Mouse (Mus musculus): ENCODE measurements at regions not wholly inside any gene's neighbourhood (a gene's known extent, or its start where the extent isn't known, plus 50 kb on each side); places are given as distances from the start of the nearest gene placed in this dataset.

- no peak for TF ChIP-seq GATA1 (IDR thresholded peaks at IDR 0.05; ENCODE audit: low read depth, low read length)
- TF ChIP-seq ZKSCAN1 (IDR thresholded peaks at IDR 0.05; ENCODE audit: low read depth, low read length), result no peak
- TF ChIP-seq CTCF (IDR thresholded peaks at IDR 0.05 in 2 of 3, conservative IDR thresholded peaks at IDR 0.05 in 1 of 3; ENCODE audit: control insufficient read depth in 1 of 3, insufficient read depth in 1 of 3, low read depth in 2 of 3, low read length in 3 of 3, poor library complexity in 1 of 3, severe bottlenecking in 1 of 3), result no peak
- no peak for TF ChIP-seq TCF12 (IDR thresholded peaks at IDR 0.05; ENCODE audit: low read depth, low read length)
- TF ChIP-seq CHD2 (IDR thresholded peaks at IDR 0.05; ENCODE audit: low read length), result no peak
- no peak for TF ChIP-seq USF1 (IDR thresholded peaks at IDR 0.05; ENCODE audit: low read depth, low read length)
- no peak for TF ChIP-seq ZMIZ1 (IDR thresholded peaks at IDR 0.05; ENCODE audit: low read depth, low read length)
- TF ChIP-seq ZNF384 (IDR thresholded peaks at IDR 0.05; ENCODE audit: low read depth, low read length), result no peak
- no peak for TF ChIP-seq MAX (IDR thresholded peaks at IDR 0.05; ENCODE audit: low read length)
- no peak for DNase-seq (ENCODE audit: low read depth, low spot score)
- no peak overlapping the region for H3K27ac ChIP-seq (ENCODE audit: control insufficient read depth, low read depth, low read length)
- H3K27me3 ChIP-seq (ENCODE audit: control insufficient read depth in 1 of 2, insufficient read depth in 2 of 2, low read length in 2 of 2), result peaks cover 0 to 1% of the 10 kb centered on the region in 2 experiments; a peak in 1 of 4 replicates
- no peaks in the 10 kb centered on the region for H3K4me1 ChIP-seq (ENCODE audit: control insufficient read depth in 1 of 2, insufficient read depth in 2 of 2, low read length in 2 of 2)
- H3K9ac ChIP-seq (ENCODE audit: control insufficient read depth, low read depth, low read length, poor library complexity, severe bottlenecking), result no peak overlapping the region
- H3K79me2 ChIP-seq (ENCODE audit: control insufficient read depth, insufficient read depth, low read length, poor library complexity), result no peaks in the 10 kb centered on the region
- no peaks in the 10 kb centered on the region for H3K36me3 ChIP-seq (ENCODE audit: control insufficient read depth in 1 of 2, insufficient read depth in 2 of 2, low read length in 2 of 2)
- H3K4me3 ChIP-seq (ENCODE audit: control insufficient read depth in 1 of 2, insufficient read depth in 1 of 2, low read depth in 2 of 2, low read length in 2 of 2), result no peak overlapping the region
- no peaks in the 10 kb centered on the region for H3K9me3 ChIP-seq (replicated peaks; ENCODE audit: insufficient read depth, low read length)
Observed at GRCm38 (mm10) chr15:51725457-51725856, 2159.2 kb upstream of the Gm7489 start.

GRCm38 (mm10) chr15:51730106-51730505, 2154.6 kb upstream of the Gm7489 start:
- H3K4me3 ChIP-seq (ENCODE audit: control insufficient read depth in 1 of 2, insufficient read depth in 1 of 2, low read depth in 2 of 2, low read length in 2 of 2), result no peak overlapping the region
- peaks cover 0 to 4% of the 10 kb centered on the region in 2 experiments for H3K27me3 ChIP-seq (ENCODE audit: control insufficient read depth in 1 of 2, insufficient read depth in 2 of 2, low read length in 2 of 2)
- H3K79me2 ChIP-seq (ENCODE audit: control insufficient read depth, insufficient read depth, low read length, poor library complexity), result no peaks in the 10 kb centered on the region
- H3K9ac ChIP-seq (ENCODE audit: control insufficient read depth, low read depth, low read length, poor library complexity, severe bottlenecking), result no peak overlapping the region
- TF ChIP-seq KAT2A (conservative IDR thresholded peaks at IDR 0.05; ENCODE audit: low read depth, low read length), result no peak
- no peak for TF ChIP-seq EP300 (IDR thresholded peaks at IDR 0.05; ENCODE audit: low read depth in 1 of 2, low read length in 2 of 2)
- no peak for TF ChIP-seq ZC3H11A (IDR thresholded peaks at IDR 0.05; ENCODE audit: low read depth, low read length)
- TF ChIP-seq SIN3A (IDR thresholded peaks at IDR 0.05; ENCODE audit: low read length), result no peak
- TF ChIP-seq CHD1 (IDR thresholded peaks at IDR 0.05; ENCODE audit: low read depth, low read length), result no peak
- H3K9me3 ChIP-seq (replicated peaks; ENCODE audit: insufficient read depth, low read length), result no peaks in the 10 kb centered on the region
- no peak for DNase-seq (ENCODE audit: low read depth, low spot score)
- H3K4me1 ChIP-seq (ENCODE audit: control insufficient read depth in 1 of 2, insufficient read depth in 2 of 2, low read length in 2 of 2), result no peaks in the 10 kb centered on the region
- no peak overlapping the region for H3K27ac ChIP-seq (ENCODE audit: control insufficient read depth, low read depth, low read length)
- no peaks in the 10 kb centered on the region for H3K36me3 ChIP-seq (ENCODE audit: control insufficient read depth in 1 of 2, insufficient read depth in 2 of 2, low read length in 2 of 2)

- no peak overlapping the region for H3K4me3 ChIP-seq (ENCODE audit: control insufficient read depth in 1 of 2, insufficient read depth in 1 of 2, low read depth in 2 of 2, low read length in 2 of 2)
Observed at GRCm38 (mm10) chr15:51730805-51731412, 2153.8 kb upstream of the Gm7489 start.

More at GRCm38 (mm10) chr15:51730805-51731412, 2153.8 kb upstream of the Gm7489 start:
- H3K9ac ChIP-seq (ENCODE audit: control insufficient read depth, low read depth, low read length, poor library complexity, severe bottlenecking), result no peak overlapping the region
- H3K9me3 ChIP-seq (replicated peaks; ENCODE audit: insufficient read depth, low read length), result no peaks in the 10 kb centered on the region
- H3K27me3 ChIP-seq (ENCODE audit: control insufficient read depth in 1 of 2, insufficient read depth in 2 of 2, low read length in 2 of 2), result peaks cover 0 to 4% of the 10 kb centered on the region in 2 experiments
- no peak overlapping the region for H3K27ac ChIP-seq (ENCODE audit: control insufficient read depth, low read depth, low read length)
- H3K36me3 ChIP-seq (ENCODE audit: control insufficient read depth in 1 of 2, insufficient read depth in 2 of 2, low read length in 2 of 2), result no peaks in the 10 kb centered on the region
- TF ChIP-seq UBTF (IDR thresholded peaks at IDR 0.05; ENCODE audit: borderline replicate concordance, insufficient read depth, low read depth, low read length), result no peak
- no peak for TF ChIP-seq ZMIZ1 (IDR thresholded peaks at IDR 0.05; ENCODE audit: low read depth, low read length)
- no peak for TF ChIP-seq MYB (IDR thresholded peaks at IDR 0.05; ENCODE audit: low read depth, low read length)
- TF ChIP-seq RAD21 (IDR thresholded peaks at IDR 0.05; ENCODE audit: low read depth, low read length), result no peak
- TF ChIP-seq MEF2A (IDR thresholded peaks at IDR 0.05; ENCODE audit: extremely low read depth, insufficient replicate concordance, low read depth, low read length, poor library complexity, severe bottlenecking), result no peak
- no peak for DNase-seq (ENCODE audit: low read depth, low spot score)
- H3K4me1 ChIP-seq (ENCODE audit: control insufficient read depth in 1 of 2, insufficient read depth in 2 of 2, low read length in 2 of 2), result no peaks in the 10 kb centered on the region
- H3K79me2 ChIP-seq (ENCODE audit: control insufficient read depth, insufficient read depth, low read length, poor library complexity), result no peaks in the 10 kb centered on the region
